Mouse (Mus musculus) ES-E14 (cell line): Measurements from ENCODE around the gene Insig1. TPM values are rescaled to one million over a fixed set of nuclear protein-coding genes. Genes with fewer than 3 reads are reported as not detected.
A peak's percentile ranks its signal among the peaks of the same experiment; 100 is the strongest.

Experiments
- DNase-seq: peaks from one replicate; pipeline ENCODE4 v3.0.0-alpha.2; 2013; ENCODE audit warnings: low read depth, low spot score
- H3K27ac ChIP-seq: 2 replicates; pipeline ENCODE4 v1.5.1; 2012; ENCODE audit warnings: low read depth, mild to moderate bottlenecking, low read length, moderate library complexity, mixed read lengths; ENCODE audit not compliant: poor library complexity, insufficient read depth, severe bottlenecking
- H3K36me3 ChIP-seq: 2 replicates; pipeline ENCODE4 v1.6.1; 2012; ENCODE audit warnings: mild to moderate bottlenecking, low read length, moderate library complexity, mixed read lengths; ENCODE audit not compliant: control insufficient read depth, poor library complexity, insufficient read depth, severe bottlenecking
- H3K4me1 ChIP-seq, 2 experiments: fragments of 150-350 bp in 1 of 2; sonication (generic) in 1 of 2; 2 replicates each; pipeline ENCODE4 v1.6.1; 2012; ENCODE audit warnings: low read length in 2 of 2, mild to moderate bottlenecking in 1 of 2, mixed read lengths in 1 of 2; ENCODE audit not compliant: control insufficient read depth in 2 of 2, insufficient read depth in 2 of 2, poor library complexity in 1 of 2
- H3K4me3 ChIP-seq, 2 experiments: fragments of 150-350 bp in 1 of 2; sonication (generic) in 1 of 2; 2 replicates each; pipeline ENCODE4 v1.5.1; 2012; ENCODE audit warnings: low read length in 2 of 2, low read depth in 1 of 2, mild to moderate bottlenecking in 1 of 2, mixed read lengths in 1 of 2; ENCODE audit not compliant: insufficient read depth in 1 of 2, poor library complexity in 1 of 2, severe bottlenecking in 1 of 2
- H3K9ac ChIP-seq: 2 replicates; pipeline ENCODE4 v1.6.1; 2012; ENCODE audit warnings: low read depth, mild to moderate bottlenecking, low read length, mixed read lengths; ENCODE audit not compliant: poor library complexity, insufficient read depth, severe bottlenecking
- H3K9me3 ChIP-seq: fragments of 150-350 bp; sonication (generic); 2 replicates; pipeline ENCODE4 v1.6.1; 2012; ENCODE audit warnings: low read depth, mild to moderate bottlenecking, low read length; ENCODE audit not compliant: control insufficient read depth, insufficient read depth
- CHD2 ChIP-seq: IDR thresholded peaks from 2 replicates; pipeline ENCODE4 v1.6.1; 2014; ENCODE audit warnings: mild to moderate bottlenecking, low read depth, low read length, inconsistent platforms
- HCFC1 ChIP-seq: IDR thresholded peaks from 2 replicates; pipeline ENCODE4 v1.6.1; 2012; ENCODE audit warnings: low read length, inconsistent platforms, borderline replicate concordance; ENCODE audit not compliant: insufficient read depth
- MAFK ChIP-seq: IDR thresholded peaks from 2 replicates; pipeline ENCODE4 v1.6.1; 2014; ENCODE audit warnings: mild to moderate bottlenecking, low read depth, low read length, inconsistent platforms; ENCODE audit not compliant: insufficient read depth
- ZC3H11A ChIP-seq: IDR thresholded peaks from 2 replicates; pipeline ENCODE4 v1.6.1; 2012; ENCODE audit warnings: low read depth, mild to moderate bottlenecking, inconsistent platforms, low read length, borderline replicate concordance
- ZNF384 ChIP-seq: IDR thresholded peaks from 2 replicates; pipeline ENCODE4 v1.6.1; 2012; ENCODE audit warnings: low read depth, low read length, inconsistent platforms
- in situ Hi-C, 2 experiments: fragments of 600-800 bp; cut with MboI; formaldehyde crosslinking; loops; one replicate each; pipeline ENCODE4 v1.15.1; 2025; ENCODE audit warnings: low sequenced_read_pairs in 2 of 2, inconsistent platforms in 1 of 2; ENCODE audit not compliant: unreplicated experiment in 2 of 2
- total RNA-seq: library from RNA; depleted of rRNA; stranded (reverse); fragments of 300-350 nt; gene quantifications from 2 replicates; pipeline ENCODE4 v1.2.3, GENCODE M21; 2012; rRNA removed

Gene Insig1
- total RNA-seq, 1 experiment = 89.2 TPM

DNA sequence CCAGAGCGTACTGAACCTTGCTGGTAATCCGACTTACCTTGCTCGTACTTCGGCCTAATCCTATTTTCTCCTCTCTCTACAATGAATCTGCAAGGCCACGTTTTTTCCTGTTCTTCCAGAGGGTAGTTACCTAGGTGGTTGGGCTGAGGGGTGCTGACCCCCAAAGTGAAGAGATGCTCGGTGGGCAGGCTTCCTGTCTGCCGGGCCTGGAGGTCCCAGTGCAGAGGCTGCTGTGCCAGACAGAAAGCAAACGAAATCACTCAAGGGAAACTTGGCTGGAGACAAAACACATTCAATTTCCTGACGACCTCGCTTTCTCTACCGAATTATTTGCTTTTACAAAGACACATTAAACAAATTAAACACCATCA, 52.3 kb downstream of the Insig1 start:
- no peaks in the 10 kb centered on the region for H3K9me3 ChIP-seq
- no peak for DNase-seq
- TF ChIP-seq MAFK = no peak
- TF ChIP-seq HCFC1 = no peak
- no peak for TF ChIP-seq ZC3H11A
- TF ChIP-seq ZNF384 = no peak
- TF ChIP-seq CHD2 = no peak
- no peak overlapping the region for H3K9ac ChIP-seq
- no peak overlapping the region for H3K4me3 ChIP-seq
- peaks cover 0 to 5% of the 10 kb centered on the region in 2 experiments; a peak in 3 of 4 replicates for H3K4me1 ChIP-seq
- in situ Hi-C loops = no loop called here
- H3K36me3 ChIP-seq = no peaks in the 10 kb centered on the region
- no peak overlapping the region for H3K27ac ChIP-seq

DNA sequence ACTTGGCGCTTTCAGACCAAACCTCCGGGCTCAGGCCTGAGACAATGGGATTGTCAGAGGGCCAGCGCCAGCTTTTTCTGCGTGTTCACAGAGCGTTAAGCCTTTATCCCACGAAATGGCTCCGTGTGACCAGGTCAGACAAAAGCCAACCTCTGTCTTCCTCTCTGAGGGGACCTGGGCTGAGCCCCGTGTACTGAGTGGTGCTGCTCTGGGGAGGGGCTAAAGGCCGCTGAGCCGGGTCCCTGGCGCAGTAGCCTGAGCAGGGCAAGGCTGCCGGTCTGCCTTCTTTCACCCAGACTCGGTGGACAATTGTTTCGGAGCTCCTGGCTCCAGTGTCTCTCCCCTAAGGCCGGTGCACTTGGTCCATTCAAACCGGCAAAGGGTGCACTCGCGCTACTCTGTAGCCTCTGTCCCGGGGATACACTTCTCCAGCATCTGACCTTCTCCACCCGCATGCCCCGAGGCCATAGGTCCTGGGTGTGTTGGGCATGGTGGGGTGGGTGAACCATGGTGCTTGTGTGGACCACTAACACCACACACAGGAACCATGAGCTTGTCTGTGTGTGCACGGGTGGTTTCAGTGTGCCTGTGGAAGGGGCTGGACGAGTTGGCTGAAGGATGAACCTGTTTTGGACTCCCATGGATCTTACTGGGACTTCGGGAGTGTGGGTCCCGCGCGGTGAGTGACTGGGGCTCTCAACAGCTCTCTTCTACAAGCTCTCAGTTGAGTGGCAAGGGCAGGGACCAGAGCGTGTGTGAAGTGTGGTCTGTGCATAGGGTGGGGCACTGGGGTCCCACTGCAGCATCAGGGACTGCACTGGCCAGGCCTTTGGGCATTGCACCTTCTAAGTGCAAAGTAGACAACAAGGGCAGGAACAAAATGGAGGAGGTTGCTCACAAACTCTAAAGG, 53.4 kb downstream of the Insig1 start:
- peaks cover 0 to 5% of the 10 kb centered on the region in 2 experiments; a peak in 3 of 4 replicates for H3K4me1 ChIP-seq
- H3K4me3 ChIP-seq = peak overlapping the region in 1 of 2 experiments; percentile 53; a peak in 2 of 4 replicates
- no peak for TF ChIP-seq ZC3H11A
- TF ChIP-seq CHD2 = no peak
- no peak for TF ChIP-seq HCFC1
- TF ChIP-seq MAFK = no peak
- TF ChIP-seq ZNF384 = no peak
- H3K27ac ChIP-seq = no peak overlapping the region; the same call in 1 of the 2 replicates
- in situ Hi-C loops = no loop called here
- no peaks in the 10 kb centered on the region for H3K9me3 ChIP-seq
- no peak for DNase-seq
- no peak overlapping the region for H3K9ac ChIP-seq
- H3K36me3 ChIP-seq = no peaks in the 10 kb centered on the region

Other genes with a start within 250 kb of the Insig1 start
- gene Htr5a, start 229.2 kb upstream of the Insig1 start, total RNA-seq = 0.04 TPM in 1 of 2 replicates, not detected in the other
- 3.2 and 3.3 TPM in 2 replicates for gene En2, start 94.3 kb downstream of the Insig1 start, total RNA-seq
- gene Cnpy1, start 174.4 kb downstream of the Insig1 start, total RNA-seq = 76.9 and 152 TPM in 2 replicates
- gene Rbm33, start 245.8 kb downstream of the Insig1 start, total RNA-seq = 21.2 and 27.7 TPM in 2 replicates